Mouse (Mus musculus) heart, adult 9 months (tissue): ENCODE data around the gene Ggcx.
A peak's percentile ranks its signal among the peaks of the same experiment; 100 is the strongest.
"Not testable (repeated sequence)": the region's sequence is repeated elsewhere in the genome, so short reads cannot be mapped to it uniquely, and the experiment has no call there.

ENCODE experiments used
- DNase-seq, 2 experiments: peaks; one replicate each; pipeline ENCODE4 v3.0.0; 2022; ENCODE audit warnings: low spot score in 2 of 2

Ggcx gene

GRCm38 (mm10) chr6:72429061-72429842 is 15.1 kb downstream of the Ggcx start:
- DNase-seq, result no peak

- DNase-seq, result no peak
These were observed 17.1 kb downstream of the Ggcx start for GRCm38 (mm10) chr6:72430989-72431921.

- no peak for DNase-seq
These were observed 18.0 kb downstream of the Ggcx start for GRCm38 (mm10) chr6:72432153-72432552.

- no peak for DNase-seq
These were observed 24.1 kb downstream of the Ggcx start for GRCm38 (mm10) chr6:72438226-72438625.

- peak; percentile 94 to 95 for DNase-seq
These were observed 24.8 kb downstream of the Ggcx start for GRCm38 (mm10) chr6:72438862-72439354.

GRCm38 (mm10) chr6:72439355-72440185 is 25.5 kb downstream of the Ggcx start, which contains the start of gene Mat2a:
TSS of gene Mat2a (minus strand) at chr6:72439558.
- peak; percentile 94 for DNase-seq

- no peak for DNase-seq
These were observed 26.3 kb downstream of the Ggcx start for GRCm38 (mm10) chr6:72440186-72440990.

- no peak for DNase-seq
These were observed 29.0 kb downstream of the Ggcx start for GRCm38 (mm10) chr6:72442921-72443604.

- DNase-seq, result no peak
These were observed 30.9 kb downstream of the Ggcx start for GRCm38 (mm10) chr6:72445011-72445410.

GRCm38 (mm10) chr6:72447487-72447886 is 33.4 kb downstream of the Ggcx start:
- DNase-seq, result no peak

- DNase-seq, result not testable (repeated sequence)
These were observed 37.7 kb downstream of the Ggcx start for GRCm38 (mm10) chr6:72451778-72452177.

- DNase-seq, result no peak
These were observed 38.2 kb downstream of the Ggcx start for GRCm38 (mm10) chr6:72452329-72452728.

- DNase-seq, result no peak
These were observed 39.5 kb downstream of the Ggcx start for GRCm38 (mm10) chr6:72453578-72453977.

- DNase-seq, result peak in 1 of 2 experiments; percentile 61
These were observed 40.1 kb downstream of the Ggcx start for GRCm38 (mm10) chr6:72454072-72454746.

- DNase-seq, result no peak
These were observed 40.8 kb downstream of the Ggcx start for GRCm38 (mm10) chr6:72454833-72455373.

- no peak for DNase-seq
These were observed 42.5 kb downstream of the Ggcx start for GRCm38 (mm10) chr6:72456567-72456966.

- DNase-seq, result no peak
These were observed 44.3 kb downstream of the Ggcx start for GRCm38 (mm10) chr6:72458418-72458817.

GRCm38 (mm10) chr6:72458921-72459320 is 44.8 kb downstream of the Ggcx start:
- DNase-seq, result no peak
